Mouse (Mus musculus) T-cell, adult 66 days (primary cell): ENCODE results near the gene Prickle2. TPM values are rescaled to one million over a fixed set of nuclear protein-coding genes. Genes with fewer than 3 reads are reported as not detected.

Experiments
- total RNA-seq, 2 experiments: library from RNA; stranded (reverse); gene quantifications; 3 replicates in 1 of 2; 4 replicates in 1 of 2; pipeline ENCODE4 v1.2.4; 2023

The Prickle2 gene
- 1 to 10 TPM; 1.4 to 1.8 TPM for total RNA-seq

DNA sequence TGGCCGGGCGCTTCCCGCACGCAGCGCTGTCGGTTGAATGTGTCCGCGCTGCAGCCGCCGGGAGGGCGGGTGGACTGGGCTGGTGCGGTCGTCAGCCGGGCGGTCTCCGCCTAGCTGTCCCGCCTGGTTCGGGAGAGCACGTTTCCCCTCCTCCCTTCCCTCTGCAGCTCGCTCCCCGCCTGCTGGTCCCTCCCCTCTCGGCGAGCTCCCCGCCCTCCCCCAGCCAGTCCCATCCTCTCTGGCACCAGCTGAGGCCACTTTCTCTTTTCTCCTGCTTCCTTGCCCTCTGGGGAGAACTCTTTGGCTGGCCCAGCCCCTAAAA is at the start of gene Prickle2:
Prickle2 (minus strand) TSS at position 11 of the 322 bp plus-strand sequence.

Other genes with a start within 250 kb of the Prickle2 start
- not detected for gene A730049H05Rik, start 110.3 kb upstream of the Prickle2 start, total RNA-seq
- gene Gm15737, start 163.2 kb upstream of the Prickle2 start, total RNA-seq: not detected
- gene Adamts9, start 237.3 kb upstream of the Prickle2 start, total RNA-seq: under 1 TPM in 1 of 2 experiments, not detected in 1; 0.38 TPM